ENCODE assay signal across 12 mouse cellular contexts in the genomic region with DNA sequence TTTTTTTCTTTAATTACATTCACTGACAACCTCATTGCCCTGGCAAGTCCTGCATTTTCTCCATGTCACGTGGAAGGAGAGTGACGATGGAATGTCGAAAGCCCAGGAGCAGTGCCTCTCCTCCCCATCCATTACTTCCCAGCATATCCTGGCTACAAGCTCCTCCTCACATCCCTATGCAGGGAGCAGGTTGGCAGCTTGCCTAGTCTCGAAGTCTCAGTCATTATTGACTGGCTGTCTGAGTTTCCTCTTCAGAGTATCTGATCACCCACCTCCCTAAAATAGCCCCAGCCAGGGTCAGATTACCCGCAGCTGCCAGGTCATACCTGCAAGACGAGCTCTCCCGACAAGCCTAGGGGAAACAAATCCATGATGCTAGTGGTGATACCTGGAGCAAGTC.
DNase-seq lines count a peak whose midpoint lies in the region; ATAC-seq lines count a peak whose summit lies in the region.
"Had no signal": no experiment of that assay in that cellular context is flagged by ENCODE, and none has a peak within 500 bp of the region (broad histone marks: within the 10 kb centered on the region; RNA-seq: fewer than 3 reads in every experiment).

No protein-coding gene starts in this region.

- ATAC-seq in midbrain, embryonic 15.5 days (replicated peaks) = no peak
- ATAC-seq: hindbrain, embryonic 16.5 days had no signal

- no peak overlapping the region for H3K4me3 ChIP-seq in midbrain, embryonic 15.5 days
- H3K4me3 ChIP-seq in midbrain, embryonic 10.5 days = no peak overlapping the region
- H3K4me3 ChIP-seq: embryonic facial prominence, embryonic 13.5 days had no signal

- no peaks in the 10 kb centered on the region for H3K9me3 ChIP-seq in midbrain, embryonic 15.5 days
- no peaks in the 10 kb centered on the region for H3K9me3 ChIP-seq in midbrain, embryonic 10.5 days (replicated peaks)
- H3K9me3 ChIP-seq: embryonic facial prominence, embryonic 13.5 days had no signal

- no peak overlapping the region for H3K9ac ChIP-seq in midbrain, embryonic 15.5 days
- H3K9ac ChIP-seq: embryonic facial prominence, embryonic 13.5 days had no signal

- 77% methylated on average over 7 of the region's 7 CpGs for WGBS in midbrain, embryonic 15.5 days
- WGBS in midbrain, embryonic 10.5 days = 91% methylated on average over 7 of the region's 7 CpGs

- H3K27me3 ChIP-seq in midbrain, embryonic 15.5 days (replicated peaks) = no peaks in the 10 kb centered on the region
- H3K27me3 ChIP-seq in midbrain, embryonic 10.5 days (ENCODE audit: low read depth, poor library complexity, severe bottlenecking) = no peaks in the 10 kb centered on the region
- H3K27me3 ChIP-seq: embryonic facial prominence, embryonic 13.5 days had no signal

- no peaks in the 10 kb centered on the region for H3K4me1 ChIP-seq in midbrain, embryonic 15.5 days
- peaks cover 20% of the 10 kb centered on the region for H3K4me1 ChIP-seq in midbrain, embryonic 10.5 days

- no peak overlapping the region for H3K4me2 ChIP-seq in midbrain, embryonic 15.5 days
- H3K4me2 ChIP-seq: embryonic facial prominence, embryonic 13.5 days had no signal

- intact Hi-C loops in heart, postnatal 25 days (cut with DNase I) = no loop called here
- intact Hi-C loops in heart, postnatal 36 days (cut with DNase I) = no loop called here

- H3K27ac ChIP-seq in midbrain, embryonic 15.5 days = no peak overlapping the region
- no peak overlapping the region for H3K27ac ChIP-seq in midbrain, embryonic 10.5 days (replicated peaks)
- H3K27ac ChIP-seq: embryonic facial prominence, embryonic 13.5 days had no signal

- DNase-seq in heart, adult 11 months = peak; percentile 93
- no peak for DNase-seq in heart, postnatal 25 days (ENCODE audit: low spot score)
- DNase-seq in NIH3T3 (ENCODE audit: low read depth) = peak; percentile 21
- DNase-seq in heart, adult 18-20 months = peak; percentile 48 to 56
- DNase-seq in heart, postnatal 36 days = peak; percentile 42 to 43
- DNase-seq in embryo, embryonic 10 days (ENCODE audit: low spot score) = no peak
- no peak for DNase-seq in midbrain, embryonic 10.5 days (ENCODE audit: low spot score)
- DNase-seq: cerebellum, adult 9-10 months; thymus, adult 18-20 months had no signal

- no peaks in the 10 kb centered on the region for H3K36me3 ChIP-seq in midbrain, embryonic 15.5 days (replicated peaks)
- H3K36me3 ChIP-seq in midbrain, embryonic 10.5 days = no peaks in the 10 kb centered on the region
- H3K36me3 ChIP-seq: embryonic facial prominence, embryonic 13.5 days had no signal

Comparison
In these comparisons a context has a peak if more than half of its experiments do, and no peak if none do; other contexts are left out.
1. DNase-seq: peak in heart, adult 11 months (single experiment), NIH3T3 (single experiment), heart, adult 18-20 months (2 of 2) and heart, postnatal 36 days (2 of 2); none in heart, postnatal 25 days (single experiment), embryo, embryonic 10 days (single experiment) and midbrain, embryonic 10.5 days (single experiment).